Mouse (Mus musculus) MEL (cell line): ENCODE results near the gene Hspb3. TPM values are rescaled to one million over a fixed set of nuclear protein-coding genes. Genes with fewer than 3 reads are reported as not detected.

ENCODE experiments used
- DNase-seq: peaks from one replicate; pipeline ENCODE4 v3.0.0; 2011; ENCODE audit warnings: low read depth, low spot score
- H3K27ac ChIP-seq: 2 replicates; pipeline ENCODE4 v1.5.1; 2012; ENCODE audit warnings: low read depth, mild to moderate bottlenecking, control low read depth, low read length, moderate library complexity; ENCODE audit not compliant: control insufficient read depth
- H3K27me3 ChIP-seq, 2 experiments: fragments of 150-350 bp in 1 of 2; sonication (generic) in 1 of 2; 2 replicates each; pipeline ENCODE4 v1.6.1; 2012; ENCODE audit warnings: low read length in 2 of 2, mild to moderate bottlenecking in 2 of 2, improper control_type of control experiment in 1 of 2, moderate library complexity in 1 of 2; ENCODE audit not compliant: insufficient read depth in 2 of 2, control insufficient read depth in 1 of 2
- H3K36me3 ChIP-seq, 2 experiments: 2 replicates each; pipeline ENCODE4 v1.6.1; 2012 to 2014; ENCODE audit warnings: low read length in 2 of 2, improper control_type of control experiment in 1 of 2, inconsistent platforms in 1 of 2, mild to moderate bottlenecking in 1 of 2; ENCODE audit not compliant: insufficient read depth in 2 of 2, control insufficient read depth in 1 of 2
- H3K4me1 ChIP-seq, 2 experiments: fragments of 150-350 bp in 1 of 2; sonication (generic) in 1 of 2; 2 replicates each; pipeline ENCODE4 v1.6.1; 2012; ENCODE audit warnings: low read length in 2 of 2, improper control_type of control experiment in 1 of 2, mild to moderate bottlenecking in 1 of 2; ENCODE audit not compliant: insufficient read depth in 2 of 2, control insufficient read depth in 1 of 2
- H3K4me3 ChIP-seq, 2 experiments: fragments of 150-350 bp in 1 of 2; sonication (generic) in 1 of 2; 2 replicates each; pipeline ENCODE4 v1.5.1; 2012; ENCODE audit warnings: low read depth in 2 of 2, low read length in 2 of 2, mild to moderate bottlenecking in 2 of 2, moderate library complexity in 2 of 2, control low read depth in 1 of 2, improper control_type of control experiment in 1 of 2; ENCODE audit not compliant: control insufficient read depth in 1 of 2, insufficient read depth in 1 of 2
- H3K79me2 ChIP-seq: 2 replicates; pipeline ENCODE4 v1.6.1; 2012; ENCODE audit warnings: mild to moderate bottlenecking, low read length, moderate library complexity; ENCODE audit not compliant: control insufficient read depth, poor library complexity, insufficient read depth
- H3K9ac ChIP-seq: 2 replicates; pipeline ENCODE4 v1.6.1; 2012; ENCODE audit warnings: low read depth, mild to moderate bottlenecking, control low read depth, low read length, moderate library complexity; ENCODE audit not compliant: control insufficient read depth, poor library complexity, severe bottlenecking
- H3K9me3 ChIP-seq: fragments of 150-350 bp; sonication (generic); replicated peaks from 2 replicates; pipeline ENCODE4 v1.6.1; 2012; ENCODE audit warnings: mild to moderate bottlenecking, low read length, improper control_type of control experiment, moderate library complexity; ENCODE audit not compliant: insufficient read depth
- BHLHE40 ChIP-seq: IDR thresholded peaks from 2 replicates; pipeline ENCODE4 v1.6.1; 2012; ENCODE audit warnings: low read depth, mild to moderate bottlenecking, inconsistent platforms, low read length, improper control_type of control experiment, borderline replicate concordance
- CHD1 ChIP-seq: IDR thresholded peaks from 2 replicates; pipeline ENCODE4 v1.6.1; 2012; ENCODE audit warnings: low read depth, mild to moderate bottlenecking, inconsistent platforms, low read length, improper control_type of control experiment
- CHD2 ChIP-seq: IDR thresholded peaks from 2 replicates; pipeline ENCODE4 v1.6.1; 2011; ENCODE audit warnings: low read length, improper control_type of control experiment
- CTCF ChIP-seq, 3 experiments: IDR thresholded peaks in 2 of 3; conservative IDR thresholded peaks in 1 of 3; 2 replicates each; pipeline ENCODE4 v1.5.1; 2011 to 2012; ENCODE audit warnings: low read length in 3 of 3, low read depth in 2 of 3, mild to moderate bottlenecking in 2 of 3, improper control_type of control experiment in 1 of 3, inconsistent platforms in 1 of 3, mixed read lengths in 1 of 3, moderate library complexity in 1 of 3; ENCODE audit not compliant: control insufficient read depth in 1 of 3, insufficient read depth in 1 of 3, poor library complexity in 1 of 3, severe bottlenecking in 1 of 3
- E2F4 ChIP-seq: IDR thresholded peaks from 2 replicates; pipeline ENCODE4 v1.6.1; 2011; ENCODE audit warnings: low read depth, low read length, improper control_type of control experiment, borderline replicate concordance
- EP300 ChIP-seq, 2 experiments: IDR thresholded peaks; 2 replicates each; pipeline ENCODE4 v1.6.1; 2011; ENCODE audit warnings: improper control_type of control experiment in 2 of 2, low read length in 2 of 2, low read depth in 1 of 2, mild to moderate bottlenecking in 1 of 2
- ETS1 ChIP-seq: IDR thresholded peaks from 2 replicates; pipeline ENCODE4 v1.6.1; 2012; ENCODE audit warnings: low read depth, mild to moderate bottlenecking, inconsistent platforms, low read length, improper control_type of control experiment, moderate library complexity
- KAT2A ChIP-seq: conservative IDR thresholded peaks from 2 replicates; pipeline ENCODE4 v1.6.1; 2012; ENCODE audit warnings: low read depth, low read length, improper control_type of control experiment, inconsistent platforms
- MAFK ChIP-seq: IDR thresholded peaks from 2 replicates; pipeline ENCODE4 v1.6.1; 2011; ENCODE audit warnings: low read depth, mild to moderate bottlenecking, low read length, improper control_type of control experiment, borderline replicate concordance
- MXI1 ChIP-seq: IDR thresholded peaks from 2 replicates; pipeline ENCODE4 v1.6.1; 2011; ENCODE audit warnings: mild to moderate bottlenecking, low read depth, low read length, improper control_type of control experiment
- MYB ChIP-seq: IDR thresholded peaks from 2 replicates; pipeline ENCODE4 v1.6.1; 2011; ENCODE audit warnings: mild to moderate bottlenecking, low read depth, low read length, improper control_type of control experiment
- MYC ChIP-seq: IDR thresholded peaks from 2 replicates; pipeline ENCODE4 v1.6.1; 2011; ENCODE audit warnings: low read depth, mild to moderate bottlenecking, low read length, improper control_type of control experiment, moderate library complexity
- NELFE ChIP-seq: IDR thresholded peaks from 2 replicates; pipeline ENCODE4 v1.6.1; 2011; ENCODE audit warnings: low read depth, low read length, improper control_type of control experiment
- POLR2AphosphoS2 ChIP-seq: IDR thresholded peaks from 2 replicates; pipeline ENCODE4 v1.6.1; 2011; ENCODE audit warnings: low read length, improper control_type of control experiment
- POLR2AphosphoS5 ChIP-seq: IDR thresholded peaks from 2 replicates; pipeline ENCODE4 v1.6.1; 2012; ENCODE audit warnings: low read depth, borderline replicate concordance, mild to moderate bottlenecking, inconsistent platforms, low read length, moderate library complexity, mixed read lengths
- RAD21 ChIP-seq: IDR thresholded peaks from 2 replicates; pipeline ENCODE4 v1.6.1; 2011; ENCODE audit warnings: mild to moderate bottlenecking, low read depth, low read length, improper control_type of control experiment
- SIN3A ChIP-seq: IDR thresholded peaks from 2 replicates; pipeline ENCODE4 v1.6.1; 2012; ENCODE audit warnings: low read length, improper control_type of control experiment, inconsistent platforms
- SMC3 ChIP-seq: IDR thresholded peaks from 2 replicates; pipeline ENCODE4 v1.6.1; 2011; ENCODE audit warnings: low read depth, low read length, improper control_type of control experiment
- TAL1 ChIP-seq: IDR thresholded peaks from 2 replicates; pipeline ENCODE4 v1.6.1; 2012; ENCODE audit warnings: mild to moderate bottlenecking, inconsistent platforms, low read length, moderate library complexity, mixed read lengths
- TCF12 ChIP-seq: IDR thresholded peaks from 2 replicates; pipeline ENCODE4 v1.6.1; 2014; ENCODE audit warnings: low read depth, mild to moderate bottlenecking, inconsistent platforms, low read length, improper control_type of control experiment, moderate library complexity
- UBTF ChIP-seq: IDR thresholded peaks from 2 replicates; pipeline ENCODE4 v1.6.1; 2012; ENCODE audit warnings: low read depth, mild to moderate bottlenecking, inconsistent platforms, low read length, improper control_type of control experiment, moderate library complexity, borderline replicate concordance; ENCODE audit not compliant: insufficient read depth
- USF1 ChIP-seq: IDR thresholded peaks from 2 replicates; pipeline ENCODE4 v1.6.1; 2014; ENCODE audit warnings: low read depth, mild to moderate bottlenecking, inconsistent platforms, low read length, improper control_type of control experiment, moderate library complexity
- ZC3H11A ChIP-seq: IDR thresholded peaks from 2 replicates; pipeline ENCODE4 v1.6.1; 2012; ENCODE audit warnings: low read depth, mild to moderate bottlenecking, inconsistent platforms, low read length, improper control_type of control experiment
- ZMIZ1 ChIP-seq: IDR thresholded peaks from 2 replicates; pipeline ENCODE4 v1.6.1; 2012; ENCODE audit warnings: low read depth, mild to moderate bottlenecking, inconsistent platforms, low read length, improper control_type of control experiment, moderate library complexity
- polyA plus RNA-seq, 2 experiments: library from polyadenylated mRNA; stranded (reverse) in 1 of 2; unstranded in 1 of 2; fragments of >175 nt in 1 of 2; fragments of >200 nt in 1 of 2; gene quantifications; 2 replicates each; pipeline versions ENCODE4 v1.2.1 to v1.2.4; 2012; ENCODE audit warnings: low replicate concordance in 2 of 2, low read depth in 1 of 2; ENCODE audit not compliant: insufficient read length in 2 of 2, insufficient read depth in 1 of 2, missing spikeins in 1 of 2
- total RNA-seq: library from RNA; depleted of rRNA; stranded (reverse); fragments of 300-350 nt; gene quantifications from 2 replicates; pipeline ENCODE4 v1.2.3, GENCODE M21; 2012

The Hspb3 gene
- total and polyA plus RNA-seq, 3 experiments, result not detected

- Histone ChIP-seq H3K4me1 (peaks cover 0 to 2% of the 10 kb centered on the region in 2 experiments; a peak in 1 of 4 replicates), H3K4me3 (no peak overlapping the region), H3K9me3 (no peaks in the 10 kb centered on the region), H3K27ac (no peak overlapping the region), H3K36me3 (peaks cover 0 to 3% of the 10 kb centered on the region in 2 experiments; a peak in 2 of 4 replicates), H3K9ac (no peak overlapping the region), H3K27me3 (no peaks in the 10 kb centered on the region), H3K79me2 (no peaks in the 10 kb centered on the region)
- peak; percentile 79 for DNase-seq
- TF ChIP-seq SMC3 (peak; percentile 98), EP300 (IDR thresholded peaks at IDR 0.05; ENCODE audit: low read depth in 1 of 2, low read length in 2 of 2) (no peak), CTCF (IDR thresholded peaks at IDR 0.05 in 2 of 3, conservative IDR thresholded peaks at IDR 0.05 in 1 of 3; ENCODE audit: control insufficient read depth in 1 of 3, insufficient read depth in 1 of 3, low read depth in 2 of 3, low read length in 3 of 3, poor library complexity in 1 of 3, severe bottlenecking in 1 of 3) (peak; percentile 82 to 95 (median 89)), ZC3H11A (peak; percentile 96), RAD21 (peak; percentile 91)
Measured at GRCm38 (mm10) chr13:113693383-113693782, 29.9 kb upstream of the Hspb3 start.

GRCm38 (mm10) chr13:113691644-113692043 lies 28.2 kb upstream of the Hspb3 start:
- no peak overlapping the region for H3K27ac ChIP-seq
- no peaks in the 10 kb centered on the region for H3K79me2 ChIP-seq
- H3K9me3 ChIP-seq, result no peaks in the 10 kb centered on the region
- H3K36me3 ChIP-seq, result peaks cover 0 to 3% of the 10 kb centered on the region in 2 experiments; a peak in 2 of 4 replicates
- H3K4me3 ChIP-seq, result no peak overlapping the region
- TF ChIP-seq KAT2A, result no peak
- no peak for TF ChIP-seq CTCF (IDR thresholded peaks at IDR 0.05 in 2 of 3, conservative IDR thresholded peaks at IDR 0.05 in 1 of 3; ENCODE audit: control insufficient read depth in 1 of 3, insufficient read depth in 1 of 3, low read depth in 2 of 3, low read length in 3 of 3, poor library complexity in 1 of 3, severe bottlenecking in 1 of 3)
- no peak for TF ChIP-seq SIN3A
- TF ChIP-seq CHD2, result no peak
- TF ChIP-seq RAD21, result no peak
- no peak for TF ChIP-seq BHLHE40
- TF ChIP-seq TAL1, result no peak
- no peak for TF ChIP-seq ZMIZ1
- no peak for TF ChIP-seq ZC3H11A
- no peak for TF ChIP-seq NELFE
- TF ChIP-seq SMC3, result no peak
- no peak for TF ChIP-seq MYC
- no peak for TF ChIP-seq POLR2AphosphoS5
- no peak for TF ChIP-seq E2F4
- TF ChIP-seq, all 39 proteins: peak for 0
- Histone ChIP-seq H3K9ac (no peak overlapping the region), H3K4me1 (peaks cover 0 to 2% of the 10 kb centered on the region in 2 experiments; a peak in 1 of 4 replicates), H3K27me3 (no peaks in the 10 kb centered on the region)
- DNase-seq, result no peak

GRCm38 (mm10) chr13:113689883-113690282 lies 26.4 kb upstream of the Hspb3 start:
- Histone ChIP-seq H3K9ac (no peak overlapping the region), H3K4me3 (no peak overlapping the region), H3K79me2 (no peaks in the 10 kb centered on the region), H3K27ac (no peak overlapping the region), H3K9me3 (no peaks in the 10 kb centered on the region), H3K36me3 (peaks cover 0 to 3% of the 10 kb centered on the region in 2 experiments; a peak in 2 of 4 replicates), H3K27me3 (no peaks in the 10 kb centered on the region), H3K4me1 (peaks cover 0 to 2% of the 10 kb centered on the region in 2 experiments; a peak in 1 of 4 replicates)
- TF ChIP-seq NELFE (no peak), MAFK (no peak), UBTF (no peak), CHD1 (no peak), SMC3 (no peak), SIN3A (no peak), USF1 (no peak), TCF12 (no peak), MXI1 (no peak), ETS1 (no peak), POLR2AphosphoS2 (no peak), CHD2 (no peak), MYB (no peak), MYC (no peak)
- peak; percentile 29 for DNase-seq
